Mouse (Mus musculus): ENCODE results near the gene B4galnt2.

- TF ChIP-seq CTCF (IDR thresholded peaks at IDR 0.05; ENCODE audit: extremely low read depth, insufficient read depth, low read length) (no peak), POLR2A (IDR thresholded peaks at IDR 0.05; ENCODE audit: extremely low read depth, insufficient read depth, low read length) (no peak)
These were observed 80.5 kb downstream of the B4galnt2 start for GRCm38 (mm10) chr11:95834143-95834667.

All from cortical plate, adult 2 months (tissue).